Mouse (Mus musculus): Measurements from ENCODE around the gene Twsg1. TPM values are rescaled to one million over a fixed set of nuclear protein-coding genes. Genes with fewer than 3 reads are reported as not detected.
A peak's percentile ranks its signal among the peaks of the same experiment; 100 is the strongest.

The Twsg1 gene
- total RNA-seq, 2 experiments from 2014 or later = 29.0 to 32.7 TPM

GRCm38 (mm10) chr17:65933741-65934140 is 17.3 kb downstream of the Twsg1 start:
- DNase-seq = no peak

- no peak for DNase-seq
Measured at GRCm38 (mm10) chr17:65931525-65931924, 19.5 kb downstream of the Twsg1 start.

- no peak for DNase-seq
Measured at GRCm38 (mm10) chr17:65930960-65931359, 20.1 kb downstream of the Twsg1 start.

GRCm38 (mm10) chr17:65930158-65930826 is 20.7 kb downstream of the Twsg1 start:
- DNase-seq = no peak

DNA sequence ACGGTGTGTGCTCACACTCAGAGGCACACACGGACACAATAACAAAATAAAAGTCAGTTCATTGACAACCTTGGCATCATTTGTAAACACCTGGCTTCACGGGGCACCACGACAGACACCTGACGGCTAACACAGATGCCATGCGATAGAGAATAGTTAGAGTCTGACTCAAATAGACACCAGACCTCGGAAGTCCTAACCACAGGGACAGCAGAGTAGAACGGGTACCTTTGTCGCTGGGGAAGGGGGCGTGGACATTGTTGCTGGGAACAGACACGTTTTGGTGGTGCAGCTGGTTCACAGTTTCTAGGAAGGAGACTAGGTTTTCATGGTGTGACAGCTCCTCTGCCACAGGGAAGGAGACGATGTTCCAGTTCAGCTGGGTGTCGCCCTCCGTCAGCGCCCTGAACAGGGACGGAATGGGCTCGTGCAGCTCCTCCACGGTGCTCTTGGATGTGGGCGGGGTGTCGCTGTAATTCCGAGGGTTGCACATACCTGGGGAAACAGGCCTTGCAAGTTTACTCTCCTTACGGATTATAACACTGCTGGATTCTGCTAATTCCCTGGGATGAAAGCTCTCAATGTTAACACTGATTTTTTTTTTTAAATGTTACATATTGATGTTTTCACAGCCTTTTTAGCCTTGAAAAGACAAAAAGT is 21.6 kb downstream of the Twsg1 start:
- no peak for DNase-seq

- no peak for DNase-seq
Measured at GRCm38 (mm10) chr17:65927077-65927476, 23.9 kb downstream of the Twsg1 start.

DNA sequence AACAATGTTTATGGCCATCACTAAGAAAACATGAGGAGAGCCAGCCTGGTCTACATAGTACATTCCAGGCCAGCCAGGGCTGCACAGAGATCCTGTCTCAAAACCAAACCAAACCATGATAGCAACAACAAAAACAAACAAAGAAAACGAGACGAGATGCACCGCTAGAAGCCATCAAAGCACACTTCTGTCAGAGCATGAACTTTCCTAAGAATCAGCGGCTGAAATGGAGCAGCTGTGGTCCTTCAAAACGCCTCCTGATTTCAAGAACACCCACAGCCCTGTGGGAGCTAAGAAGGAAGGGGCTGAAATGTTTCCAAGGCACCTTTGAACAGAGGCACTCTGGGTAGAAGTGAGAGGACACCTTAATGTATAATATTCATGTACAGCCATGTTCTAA is 26.8 kb downstream of the Twsg1 start:
- no peak for DNase-seq

GRCm38 (mm10) chr17:65921975-65922374 is 29.1 kb downstream of the Twsg1 start:
- no peak for DNase-seq

DNA sequence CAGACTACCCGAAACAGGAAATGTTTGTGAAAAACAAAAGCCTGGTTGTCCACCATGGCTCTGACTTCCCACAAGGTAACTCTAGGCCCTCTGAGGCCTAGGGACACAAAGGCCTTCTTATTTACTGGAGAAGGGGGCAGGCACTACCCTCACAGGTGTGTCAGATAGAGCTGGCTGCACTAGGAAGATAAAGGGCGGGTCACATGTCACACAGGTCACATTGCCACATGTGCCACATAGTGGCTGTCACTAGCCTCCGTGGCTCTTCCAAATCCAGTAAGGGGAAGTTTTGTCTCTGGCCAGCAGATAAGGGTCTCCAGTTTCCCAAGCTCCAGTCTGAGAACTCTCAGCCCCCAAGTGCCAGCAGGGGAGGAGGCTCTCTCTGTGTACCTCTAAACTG is 31.8 kb downstream of the Twsg1 start:
- no peak for DNase-seq

GRCm38 (mm10) chr17:65916135-65916668 is 34.8 kb downstream of the Twsg1 start:
- peak; percentile 94 for DNase-seq

DNA sequence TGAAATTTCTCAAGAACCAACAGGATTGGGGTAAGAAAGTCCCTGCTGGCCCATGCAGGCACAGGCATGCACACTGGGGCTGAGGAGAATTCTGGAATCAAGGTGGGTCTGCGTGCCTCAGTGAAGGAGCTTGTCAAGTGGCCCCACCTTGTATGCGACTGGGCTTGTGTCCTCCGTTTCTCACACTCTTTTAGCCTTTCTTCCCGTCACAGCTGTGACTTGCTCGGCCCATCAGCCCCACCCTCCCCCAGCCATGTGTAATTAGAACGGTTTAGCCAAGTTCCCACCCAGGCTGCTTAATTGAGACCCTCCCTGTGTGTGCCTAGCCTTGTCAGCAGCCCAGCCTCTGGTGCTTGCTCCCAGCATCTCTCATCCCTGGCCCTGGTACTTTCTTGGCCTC is 36.9 kb downstream of the Twsg1 start:
- no peak for DNase-seq

DNA sequence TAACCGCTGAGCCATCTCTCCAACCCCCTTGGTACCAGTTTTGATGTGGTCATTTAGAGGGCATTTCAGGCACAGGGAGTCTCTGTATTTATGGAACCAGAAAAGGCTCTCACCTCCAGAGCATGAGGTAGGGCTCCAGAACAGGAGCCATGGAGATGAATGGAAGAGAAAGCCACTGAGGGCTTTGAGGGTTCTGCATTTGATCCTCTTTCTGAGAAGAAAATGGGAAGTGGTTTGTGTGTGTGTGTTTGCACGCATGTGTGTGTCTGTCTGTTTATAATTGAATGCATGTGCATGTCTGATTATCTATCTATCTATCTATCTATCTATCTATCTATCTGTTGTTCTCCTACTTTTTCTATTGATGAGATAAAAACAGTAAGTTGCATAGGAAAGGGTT is 38.8 kb downstream of the Twsg1 start:
- DNase-seq = no peak

GRCm38 (mm10) chr17:65911285-65912069 is 39.5 kb downstream of the Twsg1 start:
- no peak for DNase-seq

- no peak for DNase-seq
Measured at GRCm38 (mm10) chr17:65908270-65908669, 42.8 kb downstream of the Twsg1 start.

- no peak for DNase-seq
Measured at GRCm38 (mm10) chr17:65906895-65907401, 44.1 kb downstream of the Twsg1 start.

DNA sequence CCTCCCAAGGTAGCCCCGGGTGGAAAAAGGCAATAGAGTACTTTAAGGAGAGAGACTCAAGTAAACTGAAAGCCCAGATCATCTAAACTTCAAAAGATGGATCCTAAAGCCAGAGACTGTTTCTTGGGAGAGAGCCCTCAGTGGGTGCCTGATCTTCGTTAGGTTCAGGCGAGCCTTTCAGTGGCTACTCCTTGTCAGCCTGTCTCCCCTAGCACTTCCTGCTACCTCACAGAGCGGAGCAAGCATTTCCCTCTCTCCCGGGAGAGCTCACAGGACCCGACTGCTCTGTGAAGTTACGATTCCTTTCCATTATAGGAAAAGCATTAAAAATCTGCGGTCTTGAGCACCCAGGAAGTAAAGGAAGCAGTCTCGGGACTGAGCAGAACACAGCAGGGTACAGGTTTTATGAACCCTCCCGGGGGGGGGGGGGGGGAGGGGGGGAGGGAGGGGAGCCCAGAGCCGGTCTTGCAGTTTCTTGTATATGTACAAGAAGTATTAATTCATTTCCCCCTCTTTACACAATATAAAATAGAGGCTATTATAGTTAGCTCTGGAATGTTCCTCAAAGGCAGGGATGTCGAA is 44.6 kb downstream of the Twsg1 start:
- DNase-seq = no peak

DNA sequence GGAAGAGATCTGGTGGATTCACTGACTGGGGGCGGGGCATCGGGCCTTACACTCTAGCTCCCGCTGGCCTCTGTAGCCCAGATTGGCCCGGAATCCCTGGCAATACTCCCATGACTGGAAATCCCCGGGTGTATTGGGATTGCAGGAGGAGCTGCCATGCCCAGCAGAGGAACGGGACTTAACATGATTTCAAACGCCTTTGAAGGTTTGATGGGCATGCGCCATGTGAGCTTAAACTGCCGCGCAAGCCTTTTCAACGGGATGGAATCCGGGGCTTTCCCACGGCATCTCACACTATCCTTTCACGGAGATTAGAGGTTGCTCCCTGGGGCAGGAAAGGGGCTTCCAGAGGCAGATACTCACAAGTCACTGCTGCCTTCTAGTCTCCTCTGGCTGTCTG is 45.8 kb downstream of the Twsg1 start:
- no peak for DNase-seq

GRCm38 (mm10) chr17:65903826-65904225 is 47.2 kb downstream of the Twsg1 start:
- DNase-seq = no peak

DNA sequence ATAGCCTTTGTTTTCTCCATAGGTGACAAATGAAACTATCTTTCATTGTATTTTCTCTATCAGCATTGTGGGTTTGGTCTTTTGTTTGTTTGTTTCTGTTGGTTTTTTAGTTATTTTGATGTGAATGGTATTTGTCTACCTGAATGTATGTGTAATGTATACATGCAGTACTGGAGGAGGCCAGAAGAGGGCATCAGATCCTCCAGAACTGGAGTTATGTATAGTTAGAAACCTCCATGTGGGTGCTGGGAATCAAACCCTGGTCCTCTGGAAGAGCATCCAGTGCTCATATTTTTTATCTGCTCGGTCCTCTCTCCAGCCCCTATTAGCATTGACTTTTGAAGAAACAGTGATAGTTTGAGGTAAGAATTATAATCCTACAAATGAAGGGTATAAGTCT is 48.0 kb downstream of the Twsg1 start:
- no peak for DNase-seq

DNA sequence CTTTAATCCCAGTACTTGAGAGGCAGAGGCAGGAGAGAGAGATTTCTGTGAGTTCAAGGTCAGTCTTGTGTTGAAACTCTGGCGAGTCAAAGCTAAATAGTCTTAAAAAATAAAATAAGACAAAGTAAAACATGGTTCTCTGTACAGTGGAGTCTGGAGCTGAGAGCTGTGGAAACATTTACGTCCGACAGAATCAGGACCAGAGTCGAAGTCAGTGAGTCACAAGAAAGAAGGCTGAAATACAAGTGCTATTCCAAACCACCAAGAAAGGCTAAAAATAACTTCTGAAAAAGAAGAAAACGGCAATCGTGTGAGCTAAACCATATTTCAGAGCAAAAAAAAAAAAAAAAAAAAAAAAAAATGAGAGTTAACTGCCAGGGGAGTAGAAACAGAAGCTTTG is 48.7 kb downstream of the Twsg1 start:
- no peak for DNase-seq

DNA sequence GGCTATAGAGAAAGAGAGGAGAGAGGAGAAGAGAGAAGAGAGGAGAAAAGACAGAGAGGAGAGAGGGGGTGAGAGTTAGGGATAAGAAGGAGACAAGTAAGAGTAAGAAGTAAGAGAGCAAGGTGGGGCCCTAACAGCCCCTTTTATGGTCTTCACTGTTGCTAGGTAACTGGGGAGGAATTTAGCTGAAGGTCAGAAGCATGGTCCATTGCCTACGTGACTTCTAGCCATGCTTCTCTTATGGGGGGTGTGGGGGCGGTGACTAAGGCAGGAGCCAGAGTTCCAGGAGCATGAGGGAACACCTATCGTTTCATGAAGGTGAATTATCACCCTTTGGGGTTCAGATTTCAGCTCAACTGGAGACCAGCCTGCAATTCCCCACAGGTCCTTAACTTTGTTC is 55.0 kb downstream of the Twsg1 start:
- no peak for DNase-seq

DNA sequence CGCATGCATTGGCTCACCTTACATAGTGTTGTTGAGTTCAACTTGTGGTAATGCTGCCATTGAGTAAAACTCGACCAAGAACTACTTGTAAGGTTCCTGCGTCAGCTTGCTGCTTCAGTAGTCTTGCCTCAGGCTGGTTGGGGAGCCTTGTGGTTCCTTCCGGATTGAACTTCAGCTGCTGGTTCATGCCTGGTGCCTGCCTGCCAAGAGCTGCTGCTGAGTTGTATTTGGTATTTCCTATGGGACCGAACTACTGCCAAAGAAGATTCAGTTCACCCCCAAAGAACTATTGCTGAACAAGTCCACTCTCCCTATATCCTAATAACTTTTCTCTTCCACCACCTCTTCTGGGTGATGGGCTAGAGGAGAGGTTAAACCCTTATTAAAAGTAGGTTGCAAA is 61.5 kb downstream of the Twsg1 start:
- no peak for DNase-seq

DNA sequence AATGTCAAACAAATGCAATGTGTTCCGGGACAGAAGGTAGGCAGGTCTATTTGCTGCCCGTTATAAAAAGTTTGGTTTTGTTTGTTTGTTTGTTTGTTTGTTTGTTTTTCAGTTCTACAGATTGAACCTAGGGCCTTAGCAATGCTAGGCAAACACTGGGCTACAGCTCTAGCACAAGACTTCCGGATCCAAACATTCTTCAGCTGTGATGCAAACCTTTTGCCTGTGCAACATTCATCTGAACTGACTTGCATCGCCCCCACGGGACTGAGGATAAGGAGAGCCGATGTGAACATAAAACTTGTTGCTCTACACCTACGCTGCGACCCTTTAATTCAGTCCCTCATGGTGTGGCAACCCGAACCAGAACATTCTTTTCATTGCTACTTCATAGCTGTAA is 64.5 kb downstream of the Twsg1 start:
- DNase-seq = no peak

Data from gastrocnemius, postnatal 10 days (tissue).